Mouse (Mus musculus) natural killer cell, adult 2 months (primary cell): Measurements from ENCODE around the gene Gm4302.
A peak's percentile ranks its signal among the peaks of the same experiment; 100 is the strongest.
"Not testable (repeated sequence)": the region's sequence is repeated elsewhere in the genome, so short reads cannot be mapped to it uniquely, and the experiment has no call there.

ENCODE experiments used
- DNase-seq, 2 experiments: peaks; one replicate each; pipeline ENCODE4 v3.0.0; 2022; ENCODE audit warnings: low spot score in 2 of 2

Gm4302 gene

GRCm38 (mm10) chr10:100340536-100340935, at the start of gene Gm4302:
TSS of gene Gm4302 (plus strand) at chr10:100340836.
- DNase-seq, result not testable (repeated sequence)

- DNase-seq, result no peak
Observed at GRCm38 (mm10) chr10:100296105-100296504, 44.5 kb upstream of the Gm4302 start.

GRCm38 (mm10) chr10:100300106-100300505, 40.5 kb upstream of the Gm4302 start:
- not testable (repeated sequence) for DNase-seq

GRCm38 (mm10) chr10:100335376-100335775, 5.3 kb upstream of the Gm4302 start, which contains the start of gene Gm4301:
TSS of gene Gm4301 (plus strand) at chr10:100335676.
- not testable (repeated sequence) for DNase-seq

GRCm38 (mm10) chr10:100345672-100346071, 5.0 kb downstream of the Gm4302 start, which contains the start of gene Gm4303:
TSS of gene Gm4303 (plus strand) at chr10:100345972.
- not testable (repeated sequence) for DNase-seq

- DNase-seq, result not testable (repeated sequence)
Observed at GRCm38 (mm10) chr10:100350793-100351192, 10.2 kb downstream of the Gm4302 start, which contains the start of gene Gm4305. TSS of gene Gm4305 (plus strand) at chr10:100351093.

GRCm38 (mm10) chr10:100356841-100357240, 16.2 kb downstream of the Gm4302 start:
- peak in 1 of 2 experiments; percentile 0 for DNase-seq

- not testable (repeated sequence) for DNase-seq
Observed at GRCm38 (mm10) chr10:100361038-100361437, 20.4 kb downstream of the Gm4302 start, which contains the start of gene Gm4307. TSS of gene Gm4307 (plus strand) at chr10:100361338.

- DNase-seq, result not testable (repeated sequence)
Observed at GRCm38 (mm10) chr10:100382460-100382859, 41.8 kb downstream of the Gm4302 start, which contains the start of gene Gm4312. TSS of gene Gm4312 (minus strand) at chr10:100382560.
